Mouse (Mus musculus): ENCODE measurements at regions not wholly inside any gene's neighbourhood (a gene's known extent, or its start where the extent isn't known, plus 50 kb on each side); places are given as distances from the start of the nearest gene placed in this dataset.
A peak's percentile ranks its signal among the peaks of the same experiment; 100 is the strongest.

DNA sequence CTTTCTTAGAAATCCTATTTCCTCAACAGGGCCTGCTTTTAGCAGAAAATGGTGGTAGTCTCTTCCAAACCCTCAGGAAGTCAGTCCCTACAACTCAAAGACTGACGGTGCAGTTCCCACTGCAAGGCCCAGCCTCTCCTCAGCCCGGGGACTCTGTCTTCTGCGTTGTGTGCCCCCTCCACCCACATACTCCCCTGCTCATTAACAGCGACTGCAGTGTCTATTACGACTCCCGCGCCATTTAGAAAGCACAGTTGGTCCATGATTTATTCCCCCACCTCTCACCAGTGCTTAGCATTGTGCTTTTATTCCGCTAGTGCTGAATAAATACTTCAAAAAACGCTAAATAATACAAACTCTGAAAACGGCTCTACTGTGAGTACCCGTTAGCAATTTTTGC is 230.9 kb upstream of the Hes1 start:
- DNase-seq (ENCODE audit: low spot score in 2 of 2), result no peak

DNA sequence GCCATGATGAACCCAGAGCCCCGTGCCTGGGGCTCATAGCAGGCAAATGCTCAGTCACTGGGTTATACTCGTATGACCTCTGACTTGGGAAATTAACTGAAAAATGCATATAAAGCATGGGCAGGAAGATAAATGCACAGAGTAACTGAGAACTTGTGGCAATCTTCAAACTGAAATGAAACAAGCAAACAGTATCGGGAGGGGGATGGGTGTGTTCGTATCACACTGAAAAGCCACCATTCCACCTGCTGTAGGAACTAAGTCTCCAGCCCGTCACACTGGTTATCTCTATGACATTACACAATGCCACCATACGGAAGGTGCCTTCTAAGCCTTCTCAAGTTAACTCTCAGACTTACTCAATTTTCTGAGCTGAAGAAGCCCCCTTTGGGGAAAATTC is 230.3 kb upstream of the Hes1 start:
- no peak for DNase-seq (ENCODE audit: low spot score in 2 of 2)

DNA sequence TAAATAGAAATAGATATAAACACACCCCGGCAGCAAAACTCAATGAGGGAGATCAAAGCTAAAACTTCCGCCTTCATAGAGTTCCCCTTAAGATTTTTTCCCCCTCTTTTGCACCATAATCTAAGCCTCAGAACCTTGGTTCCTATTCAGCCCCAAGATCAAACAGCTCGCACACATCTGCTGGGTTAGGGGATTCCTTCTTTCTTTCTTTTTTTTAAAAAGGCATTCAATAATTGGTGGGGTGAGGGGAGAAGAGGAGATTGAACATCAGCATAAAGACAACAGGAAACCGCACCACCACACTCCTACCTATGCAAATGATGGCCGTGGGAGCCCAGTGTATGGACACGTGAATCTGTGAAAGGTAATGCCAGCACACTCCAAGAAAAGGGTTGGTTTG is 229.5 kb upstream of the Hes1 start:
- DNase-seq (ENCODE audit: low spot score in 2 of 2), result no peak

DNA sequence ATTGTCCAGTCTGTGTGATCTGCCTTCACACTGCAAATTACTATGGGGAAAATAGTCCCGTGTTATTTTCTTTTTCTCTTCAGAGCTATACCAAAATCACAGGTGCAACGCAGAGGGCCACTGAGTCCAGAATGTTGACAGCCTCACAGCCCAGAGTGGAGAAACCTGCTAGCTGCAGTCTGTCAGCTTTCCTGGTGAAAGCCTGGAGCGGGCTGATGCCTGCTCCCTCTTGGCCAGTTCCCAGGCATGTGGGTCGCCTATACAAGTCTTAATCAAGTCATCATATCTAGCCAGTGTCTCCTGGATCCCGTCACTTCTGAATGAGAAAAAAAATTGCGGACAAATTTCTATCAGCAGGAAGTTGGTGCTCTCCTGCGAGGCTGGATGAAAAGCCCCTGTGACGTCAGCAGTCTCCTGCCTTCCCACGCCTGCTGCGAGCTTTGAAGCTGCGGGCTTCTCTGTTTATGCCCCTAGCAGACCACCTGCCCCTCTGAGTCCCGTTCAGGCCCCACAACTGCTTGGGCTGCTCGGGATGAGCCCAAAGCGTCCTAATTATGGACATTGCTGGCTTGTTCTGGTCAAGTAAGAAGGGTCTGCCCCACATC is 227.1 kb upstream of the Hes1 start:
- DNase-seq (ENCODE audit: low spot score in 2 of 2), result no peak

DNA sequence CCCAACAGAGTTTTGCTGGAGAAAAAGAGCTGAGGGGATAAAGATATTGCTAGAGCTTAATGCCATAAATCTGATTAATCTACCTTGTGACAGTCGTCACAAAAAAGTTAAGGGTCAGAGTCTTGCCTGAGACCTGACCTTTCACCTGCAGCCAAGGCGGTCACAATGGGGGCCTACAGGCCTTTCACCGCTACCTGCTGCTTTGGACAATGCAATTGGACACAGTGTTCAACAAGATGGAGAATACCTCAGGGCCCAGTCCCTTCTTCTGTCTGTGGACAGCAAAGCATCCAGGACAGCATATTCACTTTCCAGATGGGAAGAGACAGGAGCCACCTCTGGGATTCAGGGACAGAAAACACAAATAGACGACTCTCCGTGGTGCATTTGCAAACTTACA is 226.3 kb upstream of the Hes1 start:
- DNase-seq (ENCODE audit: low spot score in 2 of 2), result no peak

GRCm38 (mm10) chr16:29838981-29839661 is 225.1 kb upstream of the Hes1 start:
- peak; percentile 63 to 78 for DNase-seq (ENCODE audit: low spot score in 2 of 2)

- DNase-seq (ENCODE audit: low spot score in 2 of 2), result no peak
These were observed 224.6 kb upstream of the Hes1 start for GRCm38 (mm10) chr16:29839662-29840001.

DNA sequence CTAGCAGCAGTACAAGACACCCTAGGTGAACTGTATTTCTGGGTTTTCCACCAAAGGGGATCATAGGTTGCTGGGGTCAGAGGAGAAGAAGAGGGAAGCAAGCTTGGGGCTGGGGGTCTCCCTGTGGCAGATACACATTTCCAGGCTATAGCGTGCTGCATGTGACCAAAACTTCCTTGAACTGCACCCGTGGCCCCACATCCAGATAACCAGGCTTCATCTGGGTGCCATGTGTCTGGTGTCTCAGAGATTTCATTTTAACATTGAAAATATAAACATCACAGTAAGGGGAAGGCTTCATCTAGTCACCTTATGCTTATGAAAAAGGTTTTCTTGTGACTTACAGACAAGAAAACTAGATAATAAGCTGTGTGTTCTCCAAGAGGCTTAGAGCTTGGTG is 223.8 kb upstream of the Hes1 start:
- DNase-seq (ENCODE audit: low spot score in 2 of 2), result no peak

DNA sequence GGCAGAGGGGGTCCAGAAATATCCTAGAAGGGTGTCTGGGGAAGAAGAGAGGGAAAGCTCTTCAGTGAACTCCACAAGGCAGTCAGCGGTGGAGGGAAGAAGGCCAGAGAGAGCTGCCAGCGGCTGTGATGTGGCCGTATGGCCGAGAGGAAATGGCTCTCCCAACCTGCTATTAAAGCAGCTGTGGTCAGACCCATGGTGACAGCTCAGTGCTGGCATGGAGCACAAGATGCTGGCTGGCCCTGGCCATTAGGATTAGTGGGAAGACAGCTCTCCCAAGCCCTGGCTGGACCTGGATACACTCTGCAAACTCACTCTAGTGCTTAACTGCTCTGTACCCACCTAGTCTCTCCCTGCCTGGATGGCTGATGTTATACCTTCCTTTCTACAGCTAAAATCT is 223.1 kb upstream of the Hes1 start:
- no peak for DNase-seq (ENCODE audit: low spot score in 2 of 2)

GRCm38 (mm10) chr16:29842071-29842470 is 222.1 kb upstream of the Hes1 start:
- no peak for DNase-seq (ENCODE audit: low spot score in 2 of 2)

- no peak for DNase-seq (ENCODE audit: low spot score in 2 of 2)
These were observed 220.7 kb upstream of the Hes1 start for GRCm38 (mm10) chr16:29843490-29843889.

GRCm38 (mm10) chr16:29844706-29845596 is 219.2 kb upstream of the Hes1 start:
- DNase-seq (ENCODE audit: low spot score in 2 of 2), result no peak

GRCm38 (mm10) chr16:29845597-29845986 is 218.6 kb upstream of the Hes1 start:
- DNase-seq (ENCODE audit: low spot score in 2 of 2), result no peak

- no peak for DNase-seq (ENCODE audit: low spot score in 2 of 2)
These were observed 217.1 kb upstream of the Hes1 start for GRCm38 (mm10) chr16:29847059-29847458.

DNA sequence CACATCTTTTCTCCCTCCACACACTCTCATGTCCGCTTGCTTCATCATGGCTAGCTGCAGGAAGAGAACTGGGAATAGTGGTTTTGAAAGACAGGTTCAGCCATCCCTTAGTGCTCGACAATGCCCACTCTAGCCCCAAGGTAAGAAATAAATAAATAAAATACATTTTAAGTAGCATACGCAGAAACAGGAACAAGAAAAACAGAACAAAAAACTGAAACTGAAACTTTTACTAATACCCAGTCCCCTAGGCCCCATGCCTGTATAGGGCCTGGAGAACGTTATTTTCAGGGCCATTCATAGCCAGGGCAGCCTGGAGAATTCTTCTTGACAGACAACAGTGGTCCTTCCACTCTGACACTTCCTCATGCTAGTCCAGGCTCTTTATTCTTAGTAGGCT is 216.4 kb upstream of the Hes1 start:
- DNase-seq (ENCODE audit: low spot score in 2 of 2), result no peak

GRCm38 (mm10) chr16:29848527-29848926 is 215.7 kb upstream of the Hes1 start:
- DNase-seq (ENCODE audit: low spot score in 2 of 2), result no peak

DNA sequence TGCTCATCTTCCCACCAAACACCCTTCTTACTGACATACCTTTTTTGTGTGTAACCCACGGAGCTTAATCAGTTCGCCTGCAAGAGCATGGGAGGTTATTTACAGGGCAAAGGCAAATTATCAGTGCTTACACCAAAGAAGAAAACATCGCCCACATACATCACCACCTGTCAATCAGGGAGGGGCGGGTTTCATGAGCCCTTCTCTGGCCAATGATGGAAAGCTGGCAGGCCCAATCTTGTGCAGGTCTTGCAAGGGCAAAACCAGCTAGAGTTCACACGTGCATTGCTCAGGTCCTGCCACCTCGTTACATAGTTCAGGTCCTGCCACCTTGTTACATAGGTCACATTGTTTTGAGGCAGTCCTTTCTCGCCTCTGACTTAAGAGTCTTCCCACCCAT is 214.7 kb upstream of the Hes1 start:
- peak in 1 of 2 experiments; percentile 26 for DNase-seq (ENCODE audit: low spot score in 2 of 2)

DNA sequence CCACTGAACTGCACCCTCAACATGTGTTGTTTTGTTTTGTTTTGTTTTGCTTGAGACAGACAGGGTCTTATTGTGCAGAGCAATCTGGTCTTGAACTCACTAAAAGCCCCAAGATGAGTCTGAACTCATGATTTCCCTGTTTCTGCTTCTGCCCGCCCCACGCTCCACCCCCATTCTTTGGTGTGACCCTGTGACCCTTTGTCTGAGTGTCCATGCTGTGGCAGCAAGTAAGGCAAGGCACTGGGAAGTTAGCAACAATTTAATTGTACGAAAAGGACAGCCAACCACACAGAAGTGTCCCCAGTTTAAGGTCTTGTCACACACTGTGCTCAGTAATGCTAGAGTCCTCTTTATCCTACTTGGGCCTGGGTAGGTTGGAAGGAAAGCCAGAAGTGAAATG is 213.6 kb upstream of the Hes1 start:
- no peak for DNase-seq (ENCODE audit: low spot score in 2 of 2)

GRCm38 (mm10) chr16:29851827-29852226 is 212.4 kb upstream of the Hes1 start:
- DNase-seq (ENCODE audit: low spot score in 2 of 2), result no peak

GRCm38 (mm10) chr16:29854805-29855565 is 209.2 kb upstream of the Hes1 start:
- DNase-seq (ENCODE audit: low spot score in 2 of 2), result no peak

- DNase-seq (ENCODE audit: low spot score in 2 of 2), result no peak
These were observed 207.6 kb upstream of the Hes1 start for GRCm38 (mm10) chr16:29856545-29856944.

DNA sequence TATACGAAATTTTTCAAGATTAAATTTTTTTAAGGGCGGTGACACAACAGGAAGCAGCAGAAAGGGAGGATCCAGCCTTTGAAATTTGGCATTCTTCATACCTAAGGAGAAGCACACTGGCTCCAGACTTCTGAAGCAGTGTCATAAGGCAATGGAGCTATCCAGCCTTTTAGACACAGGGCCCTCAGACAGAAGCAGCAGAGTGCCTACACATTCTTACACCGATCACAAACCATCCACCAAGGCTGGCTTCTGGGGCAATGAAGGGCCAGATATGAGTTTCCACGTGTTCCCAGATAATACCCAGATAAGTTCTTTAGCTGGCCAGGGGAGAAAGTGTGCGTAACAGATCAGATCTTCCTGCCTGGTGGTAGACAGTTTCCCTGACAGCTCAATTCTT is 205.5 kb upstream of the Hes1 start:
- no peak for DNase-seq (ENCODE audit: low spot score in 2 of 2)
